Mouse (Mus musculus) stomach, embryonic 16.5 days (tissue): ENCODE results near the gene Adamts17. TPM values are rescaled to one million over a fixed set of nuclear protein-coding genes. Genes with fewer than 3 reads are reported as not detected.
A peak's percentile ranks its signal among the peaks of the same experiment; 100 is the strongest.

Experiments
- ATAC-seq: fragments of 200-750 bp; cut with Nextera tagmentation; 2 replicates; pipeline ENCODE4 v1.8.0; 2017; ENCODE audit warnings: moderate number of reproducible peaks, moderate TSS enrichment; ENCODE audit not compliant: insufficient read depth, low FRiP score
- H3K27ac ChIP-seq: fragments of 300-500 bp; sonication (generic); 2 replicates; pipeline ENCODE4 v1.5.1; 2014; ENCODE audit warnings: low read length
- H3K27me3 ChIP-seq: fragments of 300-500 bp; sonication (generic); 2 replicates; pipeline ENCODE4 v1.6.1; 2014; ENCODE audit warnings: low read length, control low read depth, mixed read lengths; ENCODE audit not compliant: control insufficient read depth, insufficient read depth
- H3K36me3 ChIP-seq: fragments of 300-500 bp; sonication (generic); 2 replicates; pipeline ENCODE4 v1.6.1; 2014; ENCODE audit warnings: low read length; ENCODE audit not compliant: control insufficient read depth, insufficient read depth
- H3K4me1 ChIP-seq: fragments of 300-500 bp; sonication (generic); 2 replicates; pipeline ENCODE4 v1.6.1; 2014; ENCODE audit warnings: low read length, control low read depth, mixed read lengths; ENCODE audit not compliant: control insufficient read depth, insufficient read depth
- H3K4me2 ChIP-seq: fragments of 300-500 bp; sonication (generic); 2 replicates; pipeline ENCODE4 v1.6.1; 2014; ENCODE audit warnings: low read depth, low read length, mixed read lengths
- H3K4me3 ChIP-seq: fragments of 300-500 bp; sonication (generic); replicated peaks from 2 replicates; pipeline ENCODE4 v1.5.1; 2014; ENCODE audit warnings: mild to moderate bottlenecking, low read length
- H3K9ac ChIP-seq: fragments of 300-500 bp; sonication (generic); 2 replicates; pipeline ENCODE4 v1.6.1; 2014; ENCODE audit warnings: low read length
- H3K9me3 ChIP-seq: fragments of 300-500 bp; sonication (generic); replicated peaks from 2 replicates; pipeline ENCODE4 v1.6.1; 2016; ENCODE audit warnings: low read length, control low read depth; ENCODE audit not compliant: control insufficient read depth
- WGBS: fragments of 180-500 bp; shearing (Covaris S2); extraction: QIAGEN DNeasy Blood & Tissue Kit; methylation state at CpG from one replicate; pipeline ENCODE4 v1.1.7; 2014; 5-methylcytosine and 5-hydroxymethylcytosine counted together
- polyA plus RNA-seq: library from polyadenylated mRNA; unstranded; fragments of >200 nt; fragmentation: Nextera tagmentation; extraction: Ambion mirVana; gene quantifications from 2 replicates; pipeline ENCODE4 v1.2.1, GENCODE M21; 2015

Gene Adamts17
- polyA plus RNA-seq, 1 experiment from 2014 or later = 5.3 TPM

- ATAC-seq = peak; percentile 66; the same call in 1 of the 2 replicates
- H3K36me3 ChIP-seq = no peaks in the 10 kb centered on the region
- H3K9me3 ChIP-seq = no peaks in the 10 kb centered on the region
- H3K27ac ChIP-seq = peak overlapping the region; percentile 42; the same call in 1 of the 2 replicates
- H3K4me2 ChIP-seq = no peak overlapping the region
- WGBS = 42% methylated on average over 12 of the region's 12 CpGs
- 0 out of 2 replicates have a peak, but pooled peaks cover 8% of the 10 kb centered on the region for H3K4me1 ChIP-seq
- no peak overlapping the region for H3K4me3 ChIP-seq
- no peaks in the 10 kb centered on the region for H3K27me3 ChIP-seq
- H3K9ac ChIP-seq = no peak overlapping the region
Measured at GRCm38 (mm10) chr7:66858247-66859075, 18.9 kb downstream of the Adamts17 start.

DNA sequence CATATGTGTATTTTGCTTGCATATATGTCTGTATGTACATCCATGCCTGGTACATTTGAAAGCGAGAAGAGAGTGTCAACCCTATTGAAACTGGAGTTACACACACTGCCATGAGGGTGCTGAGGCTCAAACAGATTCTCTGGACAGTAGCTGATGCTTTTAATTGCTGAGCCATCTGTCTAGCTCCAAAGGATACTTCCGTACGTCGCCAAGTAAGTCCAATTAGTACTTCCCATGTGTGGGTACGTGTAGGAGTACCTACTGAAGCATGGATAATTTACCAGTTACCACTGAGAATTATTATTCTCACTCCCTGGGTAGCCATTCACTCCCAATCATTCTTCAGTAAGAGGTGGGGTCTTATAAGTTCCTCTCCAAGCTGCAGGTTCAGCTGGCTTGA, 19.7 kb downstream of the Adamts17 start:
- Histone ChIP-seq H3K4me2 (no peak overlapping the region), H3K36me3 (no peaks in the 10 kb centered on the region), H3K4me3 (no peak overlapping the region), H3K27ac (no peak overlapping the region), H3K9me3 (no peaks in the 10 kb centered on the region), H3K27me3 (no peaks in the 10 kb centered on the region), H3K4me1 (0 out of 2 replicates have a peak, but pooled peaks cover 8% of the 10 kb centered on the region), H3K9ac (no peak overlapping the region)
- WGBS = 90% methylated on average over 5 of the region's 5 CpGs
- ATAC-seq = no peak

DNA sequence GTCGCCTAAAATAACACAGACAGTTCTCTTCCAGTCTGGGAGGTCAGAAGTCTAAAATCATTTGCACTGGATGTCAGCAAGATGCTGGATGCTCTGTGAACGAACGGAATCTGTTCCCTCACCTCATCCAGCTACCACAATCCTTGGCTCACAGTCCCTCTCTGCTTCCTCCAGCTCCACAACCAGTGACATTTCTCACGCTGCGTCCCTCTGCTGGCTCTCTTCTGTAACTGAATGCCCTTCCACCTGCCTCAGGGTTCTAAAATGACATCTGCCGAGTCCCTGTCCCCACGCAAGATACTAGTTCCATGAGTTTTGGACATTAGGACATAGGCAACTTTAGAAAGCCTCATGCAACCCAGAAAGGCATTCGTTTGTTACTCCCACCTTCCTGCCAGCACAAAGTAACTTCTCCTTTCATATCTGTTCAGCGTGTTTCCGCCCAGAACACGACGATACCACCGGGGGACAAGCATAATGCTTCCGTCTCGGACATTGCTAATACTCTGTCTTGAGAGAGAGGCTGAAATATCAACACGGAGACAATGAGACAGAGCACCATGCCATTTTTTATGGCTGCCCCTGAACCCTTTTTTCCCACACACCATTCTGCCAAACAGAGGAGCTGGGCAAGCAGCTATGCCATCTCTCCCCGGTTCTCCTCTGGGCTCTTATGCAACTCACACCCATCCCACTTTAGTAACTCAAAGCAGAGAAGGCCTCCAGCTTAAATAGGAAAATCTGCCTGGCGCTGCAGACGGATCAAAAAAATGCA, 27.6 kb downstream of the Adamts17 start:
- 52% methylated on average over 19 of the region's 19 CpGs for WGBS
- H3K9ac ChIP-seq = peak overlapping the region; percentile 39; the same call in 1 of the 2 replicates
- H3K27ac ChIP-seq = peak overlapping the region; percentile 78
- no peak for ATAC-seq
- no peaks in the 10 kb centered on the region for H3K9me3 ChIP-seq
- H3K4me1 ChIP-seq = peaks cover 31% of the 10 kb centered on the region
- H3K4me2 ChIP-seq = no peak overlapping the region
- H3K36me3 ChIP-seq = no peaks in the 10 kb centered on the region
- no peak overlapping the region for H3K4me3 ChIP-seq
- H3K27me3 ChIP-seq = no peaks in the 10 kb centered on the region

DNA sequence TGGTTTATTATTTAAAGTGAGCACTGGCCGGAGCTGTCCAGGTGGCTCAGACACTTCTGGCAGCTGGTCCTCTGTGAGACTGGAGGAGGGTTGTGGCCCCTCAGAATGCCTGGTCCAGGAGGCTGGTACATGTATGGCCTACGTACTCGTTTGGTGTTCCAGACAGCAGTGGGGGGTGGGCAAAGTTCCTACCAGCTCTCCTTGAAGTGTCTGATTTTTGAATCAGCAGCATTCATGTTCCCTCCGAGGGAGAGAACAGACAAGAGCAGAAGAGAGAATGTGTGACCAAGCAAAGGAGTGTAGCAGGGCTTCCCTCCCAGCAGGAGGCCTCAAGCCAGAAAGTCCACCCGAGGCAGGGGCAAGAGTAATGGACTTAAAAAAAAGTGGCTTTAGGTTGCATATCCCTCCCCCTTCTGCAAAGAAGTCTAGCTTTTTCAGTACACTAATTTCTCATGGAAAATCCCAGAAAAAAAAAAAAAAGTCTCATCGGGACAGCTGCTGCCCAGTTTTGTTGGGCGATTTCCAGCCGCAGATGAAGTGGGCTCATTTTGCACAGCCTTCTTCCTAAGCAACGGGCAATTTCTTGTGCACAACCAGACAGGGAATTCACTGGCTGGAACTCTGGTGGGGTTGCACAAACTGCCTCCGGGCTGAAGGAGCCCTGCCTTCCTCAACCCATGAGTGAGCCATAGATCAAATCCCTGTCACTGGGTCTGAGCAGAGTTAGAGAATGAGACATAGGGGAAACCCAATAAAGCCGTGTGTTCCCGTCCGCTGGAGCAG, 28.4 kb downstream of the Adamts17 start:
- Histone ChIP-seq H3K4me3 (no peak overlapping the region), H3K4me2 (no peak overlapping the region), H3K27me3 (no peaks in the 10 kb centered on the region), H3K27ac (peak overlapping the region; percentile 78), H3K9ac (peak overlapping the region; percentile 39; the same call in 1 of the 2 replicates), H3K4me1 (peaks cover 34% of the 10 kb centered on the region), H3K9me3 (no peaks in the 10 kb centered on the region), H3K36me3 (no peaks in the 10 kb centered on the region)
- peak; percentile 68 for ATAC-seq
- WGBS = 38% methylated on average over 13 of the region's 13 CpGs

DNA sequence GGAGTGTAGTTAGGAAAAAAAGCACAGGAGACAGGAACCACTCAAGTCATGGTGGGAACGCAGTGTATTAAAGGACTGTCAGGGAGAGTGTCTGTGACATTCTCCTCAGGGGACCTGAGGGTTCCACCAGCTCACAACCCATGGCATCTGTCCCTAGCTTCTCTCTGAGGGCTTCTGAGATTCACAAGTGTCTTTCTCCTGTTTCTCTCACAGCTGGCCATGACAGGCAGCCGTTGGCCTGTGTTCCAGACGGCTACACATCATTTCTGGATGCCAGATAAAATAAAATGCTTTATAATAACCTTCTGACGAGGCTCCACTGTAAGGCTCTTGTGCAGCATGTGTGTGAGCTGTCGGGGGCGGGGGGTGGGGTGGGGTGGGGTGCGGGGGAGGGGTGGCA, 32.0 kb downstream of the Adamts17 start:
- 43% methylated on average over 7 of the region's 7 CpGs for WGBS
- peak; percentile 71 for ATAC-seq
- peak overlapping the region; percentile 89 for H3K27ac ChIP-seq

GRCm38 (mm10) chr7:66871940-66872511, 32.5 kb downstream of the Adamts17 start:
- Histone ChIP-seq H3K36me3 (no peaks in the 10 kb centered on the region), H3K4me1 (peaks cover 29% of the 10 kb centered on the region), H3K9me3 (no peaks in the 10 kb centered on the region), H3K27ac (peak overlapping the region; percentile 68), H3K4me2 (0 out of 2 replicates have a peak overlapping the region, but pooled peaks have one; percentile 5), H3K4me3 (no peak overlapping the region), H3K27me3 (no peaks in the 10 kb centered on the region), H3K9ac (no peak overlapping the region)
- ATAC-seq = peak; percentile 45
- WGBS = 58% methylated on average over 14 of the region's 14 CpGs

More for the DNA sequence above, 32.0 kb downstream of the Adamts17 start:
- Histone ChIP-seq H3K36me3 (no peaks in the 10 kb centered on the region), H3K27me3 (no peaks in the 10 kb centered on the region), H3K9ac (no peak overlapping the region), H3K4me3 (no peak overlapping the region), H3K9me3 (no peaks in the 10 kb centered on the region), H3K4me2 (no peak overlapping the region), H3K4me1 (peaks cover 34% of the 10 kb centered on the region)

DNA sequence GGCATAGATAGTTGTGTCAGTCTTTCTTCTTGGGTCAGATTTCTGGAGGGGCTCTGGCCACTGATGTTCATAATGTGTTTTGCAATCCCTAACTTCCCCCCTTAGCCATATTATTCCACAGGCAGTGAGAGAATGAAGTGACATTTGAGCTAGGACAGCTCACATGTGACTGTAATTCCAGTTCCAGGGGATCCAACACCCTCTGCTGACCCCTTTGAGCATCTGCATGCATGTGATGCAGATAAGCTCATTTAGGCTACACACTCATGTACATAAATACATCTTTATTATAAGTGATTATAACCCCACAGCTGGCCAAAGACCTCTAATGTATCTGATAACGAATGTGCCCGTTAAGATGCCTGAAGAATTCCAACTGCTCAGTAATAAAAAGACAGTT, 33.7 kb downstream of the Adamts17 start:
- Histone ChIP-seq H3K36me3 (no peaks in the 10 kb centered on the region), H3K9me3 (no peaks in the 10 kb centered on the region), H3K27me3 (no peaks in the 10 kb centered on the region), H3K4me1 (peaks cover 21% of the 10 kb centered on the region), H3K9ac (no peak overlapping the region), H3K27ac (no peak overlapping the region), H3K4me3 (no peak overlapping the region), H3K4me2 (no peak overlapping the region)
- 86% methylated on average over 2 of the region's 2 CpGs for WGBS
- ATAC-seq = no peak

DNA sequence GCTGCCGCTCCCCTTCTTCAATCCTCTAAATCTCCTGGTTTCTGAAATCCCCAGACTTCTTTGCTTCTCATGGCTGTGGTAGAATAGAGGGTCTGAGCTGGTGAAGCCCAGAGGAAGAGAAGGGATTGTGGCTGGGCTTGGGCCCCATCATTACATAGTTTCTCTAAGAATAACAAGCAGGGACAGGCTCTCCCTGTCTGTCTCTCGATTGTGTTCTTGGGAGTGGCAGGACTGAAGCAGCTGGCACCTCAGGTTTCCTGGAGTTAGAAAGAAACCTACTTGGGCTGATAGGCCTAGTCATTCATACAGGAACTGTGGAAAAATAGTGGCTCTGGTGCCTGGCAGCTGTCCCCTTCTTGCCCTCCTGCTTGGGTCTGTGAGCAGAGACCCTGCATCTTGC, 51.9 kb downstream of the Adamts17 start:
- H3K4me3 ChIP-seq = no peak overlapping the region
- no peak overlapping the region for H3K9ac ChIP-seq
- WGBS = 62% methylated on average over 2 of the region's 2 CpGs
- ATAC-seq = no peak
- H3K4me1 ChIP-seq = 0 out of 2 replicates have a peak, but pooled peaks cover 4% of the 10 kb centered on the region
- H3K9me3 ChIP-seq = no peaks in the 10 kb centered on the region
- H3K27ac ChIP-seq = peak overlapping the region; percentile 81
- no peaks in the 10 kb centered on the region for H3K36me3 ChIP-seq
- H3K4me2 ChIP-seq = no peak overlapping the region
- no peaks in the 10 kb centered on the region for H3K27me3 ChIP-seq
